In genomic region chr7:31124381-31124780, GRCm38 (mm10) we compare ENCODE assay signal across 29 mouse cellular contexts. TPM values are rescaled to one million over a fixed set of nuclear protein-coding genes. Genes with fewer than 3 reads are reported as not detected.
A peak's percentile ranks its signal among the peaks of the same experiment; 100 is the strongest.
DNase-seq lines count a peak whose midpoint lies in the region; ATAC-seq and TF ChIP-seq lines count a peak whose summit lies in the region.
"Had no signal": no experiment of that assay in that cellular context is flagged by ENCODE, and none has a peak within 500 bp of the region (broad histone marks: within the 10 kb centered on the region; RNA-seq: fewer than 3 reads in every experiment).

No protein-coding gene starts in this region.

- H3K4me1 ChIP-seq in megakaryocyte, embryonic 14.5 days, result peaks cover 39% of the 10 kb centered on the region
- H3K4me1 ChIP-seq: embryonic facial prominence, embryonic 12.5 days had no signal

- no peak for TF ChIP-seq CTCF in gastrocnemius, adult 2 months (IDR thresholded peaks at IDR 0.05)

- intact Hi-C loops in gastrocnemius, adult 2 months (cut with DNase I), result no loop called here

- peak overlapping the region; percentile 91 for H3K4me3 ChIP-seq in gastrocnemius, adult 2 months
- H3K4me3 ChIP-seq in megakaryocyte, embryonic 14.5 days (replicated peaks), result peak overlapping the region; percentile 70
- H3K4me3 ChIP-seq: embryonic facial prominence, embryonic 12.5 days; embryonic facial prominence, embryonic 15.5 days; heart, adult 2 months; heart, embryonic 10.5 days; heart, embryonic 13.5 days had no signal

- peaks cover 16% of the 10 kb centered on the region for H3K36me3 ChIP-seq in megakaryocyte, embryonic 14.5 days (replicated peaks; ENCODE audit: low read length)

- ATAC-seq in cerebellum, adult (ENCODE audit: insufficient number of reproducible peaks, low FRiP score, low TSS enrichment), result no peak
- no peak for ATAC-seq in megakaryocyte, adult 5-6 weeks (ENCODE audit: poor library complexity, severe bottlenecking)
- ATAC-seq: forebrain, embryonic 14.5 days; forebrain, postnatal 0 days; hindbrain, postnatal 0 days; inflammation-experienced regulatory T-cells, adult 6 months; intestine, embryonic 16.5 days; Patski had no signal

- peaks cover 63% of the 10 kb centered on the region for H3K27me3 ChIP-seq in megakaryocyte, embryonic 14.5 days (replicated peaks)
- H3K27me3 ChIP-seq: Patski had no signal

- peak; percentile 64 for DNase-seq in cerebellum, adult 11-12 months
- DNase-seq in cerebellum, postnatal 4 days (ENCODE audit: low spot score in 2 of 2), result no peak
- DNase-seq in cerebellum, adult 9-10 months, result peak; percentile 63
- no peak for DNase-seq in gastrocnemius, adult 2 months
- no peak for DNase-seq in gastrocnemius, adult 8-10 months (ENCODE audit: low spot score in 2 of 2)
- DNase-seq: adrenal gland, postnatal 10 days; adrenal gland, postnatal 36 days; forebrain, postnatal 0 days; gastrocnemius, postnatal 10 days; gastrocnemius, postnatal 36 days; heart, adult 2 months; heart, postnatal 14 days; heart, postnatal 4 days; kidney, adult 18-20 months had no signal

- H3K27ac ChIP-seq in gastrocnemius, adult 2 months, result peak overlapping the region; percentile 99
- H3K27ac ChIP-seq: embryonic facial prominence, embryonic 12.5 days; embryonic facial prominence, embryonic 15.5 days; heart, adult 2 months; heart, embryonic 10.5 days; heart, embryonic 13.5 days; hindbrain, embryonic 14.5 days; hindbrain, postnatal 0 days had no signal

- H3K9me3 ChIP-seq in megakaryocyte, embryonic 14.5 days, result no peaks in the 10 kb centered on the region
- H3K9me3 ChIP-seq: embryonic facial prominence, embryonic 12.5 days; embryonic facial prominence, embryonic 15.5 days; heart, embryonic 10.5 days; heart, embryonic 13.5 days had no signal

RNA-seq across cellular contexts. Expression of gene Scn1b, which starts 2.4 kb away (rescaled TPM):
- 100 to 1,000 TPM; 748 to 815 TPM for total RNA-seq in gastrocnemius, adult 2 months (2021)
- total RNA-seq in gastrocnemius, adult 8-10 months (2022), result 1,000 to 10,000 TPM in 1 of 4 experiments, 100 to 1,000 TPM in 3; 780 to 1,106 (median 929) TPM
- 8.8 and 28.4 TPM in 2 replicates for polyA plus RNA-seq in megakaryocyte, embryonic 14.5 days (2012; ENCODE audit: insufficient read depth, low replicate concordance)
- 0.52 TPM in 1 of 2 replicates, not detected in the other for total RNA-seq in megakaryocyte, adult 5-6 weeks (2015)
- total RNA-seq in megakaryocyte, adult 5-6 weeks (2017), result 0.28 and 0.59 TPM in 2 replicates
- total RNA-seq: G1E; granulocyte monocyte progenitor cell, adult 5-6 weeks had no signal
- polyA plus RNA-seq: G1E had no signal

RNA-seq across cellular contexts. Expression of gene Hpn, which starts 9.3 kb away (rescaled TPM):
- total RNA-seq in gastrocnemius, adult 2 months (2021), result 10 to 100 TPM; 14.0 to 15.9 TPM
- 10 to 100 TPM; 15.2 to 21.0 (median 17.7) TPM for total RNA-seq in gastrocnemius, adult 8-10 months (2022)
- polyA plus RNA-seq in megakaryocyte, embryonic 14.5 days (2012; ENCODE audit: insufficient read depth, low replicate concordance), result 1.8 TPM in 1 of 2 replicates, not detected in the other
- total RNA-seq in megakaryocyte, adult 5-6 weeks (2015), result 1.5 and 2.1 TPM in 2 replicates
- 0.33 and 1.7 TPM in 2 replicates for total RNA-seq in megakaryocyte, adult 5-6 weeks (2017)
- total RNA-seq: hindbrain, postnatal 0 days had no signal
- polyA plus RNA-seq: forebrain, embryonic 14.5 days; G1E had no signal

RNA-seq across cellular contexts. Expression of gene Gramd1a, which starts 31.3 kb away (rescaled TPM):
- total RNA-seq in gastrocnemius, adult 2 months (2021), result 10 to 100 TPM; 47.2 to 61.7 TPM
- total RNA-seq in gastrocnemius, adult 8-10 months (2022), result 10 to 100 TPM; 30.7 to 40.2 (median 33.3) TPM
- 122 and 287 TPM in 2 replicates for polyA plus RNA-seq in megakaryocyte, embryonic 14.5 days (2012; ENCODE audit: insufficient read depth, low replicate concordance)
- total RNA-seq in megakaryocyte, adult 5-6 weeks (2015), result 74.2 and 76.0 TPM in 2 replicates
- 34.1 and 35.3 TPM in 2 replicates for total RNA-seq in megakaryocyte, adult 5-6 weeks (2017)

RNA-seq across cellular contexts. Expression of gene Fxyd3, which starts 47.9 kb away (rescaled TPM):
- 1 to 10 TPM; 1.2 to 1.4 TPM for total RNA-seq in gastrocnemius, adult 2 months (2021)
- 1 to 10 TPM in 2 of 4 experiments, under 1 TPM in 2; 0.77 to 1.3 (median 0.92) TPM for total RNA-seq in gastrocnemius, adult 8-10 months (2022)
- polyA plus RNA-seq in megakaryocyte, embryonic 14.5 days (2012; ENCODE audit: insufficient read depth, low replicate concordance), result not detected in 2 replicates
- not detected in 2 replicates for total RNA-seq in megakaryocyte, adult 5-6 weeks (2015)
- not detected in 2 replicates for total RNA-seq in megakaryocyte, adult 5-6 weeks (2017)
- total RNA-seq: forebrain, postnatal 0 days; granulocyte monocyte progenitor cell, adult 5-6 weeks; hindbrain, postnatal 0 days had no signal
- polyA plus RNA-seq: forebrain, embryonic 14.5 days; forebrain, postnatal 0 days; G1E; Patski had no signal

Comparison
In these comparisons a context has a peak if more than half of its experiments do, and no peak if none do; other contexts are left out.
1. DNase-seq: peak in cerebellum, adult 11-12 months (single experiment) and cerebellum, adult 9-10 months (single experiment); none in cerebellum, postnatal 4 days (0 of 2), gastrocnemius, adult 2 months (single experiment) and gastrocnemius, adult 8-10 months (0 of 2).
2. RNA of gene Scn1b, which starts 2.4 kb away (total RNA-seq): 780 to 1,106 TPM in gastrocnemius, adult 8-10 months and 748 to 815 TPM in gastrocnemius, adult 2 months; 0.28 to 0.59 TPM in megakaryocyte, adult 5-6 weeks; every median in the first group is over 100 times any median in the second.
3. RNA of gene Hpn, which starts 9.3 kb away (total RNA-seq): 15.2 to 21.0 TPM in gastrocnemius, adult 8-10 months and 14.0 to 15.9 TPM in gastrocnemius, adult 2 months; 0.33 to 2.1 TPM in megakaryocyte, adult 5-6 weeks; every median in the first group is over 4 times any median in the second.